8 mouse cellular contexts compared by ENCODE assay signal in genomic region chr12:82122450-82123249, GRCm38 (mm10). TPM values are rescaled to one million over a fixed set of nuclear protein-coding genes. Genes with fewer than 3 reads are reported as not detected.
DNase-seq lines count a peak whose midpoint lies in the region; ATAC-seq lines count a peak whose summit lies in the region.

No protein-coding gene starts in this region.

- H3K4me2 ChIP-seq in intestine, embryonic 14.5 days (ENCODE audit: low read length), result peak overlapping the region; percentile 50
- peak overlapping the region; percentile 35 for H3K4me2 ChIP-seq in liver, embryonic 13.5 days

- peak; percentile 23 to 60 for DNase-seq in adrenal gland, adult (ENCODE audit: inconsistent age in 2 of 2, low spot score in 1 of 2)
- DNase-seq in adrenal gland, adult 18-20 months (ENCODE audit: low spot score in 2 of 2), result no peak
- DNase-seq in adrenal gland, postnatal 14 days, result peak; percentile 42
- peak; percentile 72 for DNase-seq in intestine, embryonic 14.5 days (ENCODE audit: low spot score)
- DNase-seq in liver, embryonic 13.5 days, result no peak
- DNase-seq in right cerebral cortex, postnatal 14 days, result peak; percentile 16

- H3K36me3 ChIP-seq in intestine, embryonic 14.5 days (ENCODE audit: control insufficient read depth, insufficient read depth, low read length), result no peaks in the 10 kb centered on the region
- no peaks in the 10 kb centered on the region for H3K36me3 ChIP-seq in liver, embryonic 13.5 days

- peak; percentile 77 for ATAC-seq in granulocyte monocyte progenitor cell, adult 5-6 weeks (replicated peaks; ENCODE audit: poor library complexity, severe bottlenecking)
- peak; percentile 71 for ATAC-seq in intestine, embryonic 14.5 days (replicated peaks; ENCODE audit: low FRiP score, low TSS enrichment, low read depth)
- ATAC-seq in liver, embryonic 13.5 days (ENCODE audit: low read depth), result no peak
- ATAC-seq in erythroid progenitor cell, adult 5-6 weeks (replicated peaks; ENCODE audit: low FRiP score, poor library complexity, severe bottlenecking), result no peak

- no peaks in the 10 kb centered on the region for H3K27me3 ChIP-seq in intestine, embryonic 14.5 days (replicated peaks; ENCODE audit: control insufficient read depth, insufficient read depth, low read length)
- no peaks in the 10 kb centered on the region for H3K27me3 ChIP-seq in liver, embryonic 13.5 days

- peak overlapping the region; percentile 27; the same call in 1 of the 2 replicates for H3K9ac ChIP-seq in intestine, embryonic 14.5 days (ENCODE audit: low read length)
- no peak overlapping the region for H3K9ac ChIP-seq in liver, embryonic 13.5 days

- H3K4me1 ChIP-seq in intestine, embryonic 14.5 days (replicated peaks; ENCODE audit: control insufficient read depth, insufficient read depth, low read length), result peaks cover 14% of the 10 kb centered on the region
- H3K4me1 ChIP-seq in liver, embryonic 13.5 days (replicated peaks), result peaks cover 4% of the 10 kb centered on the region; the same call in 1 of the 2 replicates

- WGBS in intestine, embryonic 14.5 days, result 4% methylated on average over 22 of the region's 22 CpGs
- 12% methylated on average over 22 of the region's 22 CpGs for WGBS in liver, embryonic 13.5 days (ENCODE audit: insufficient replicate concordance)

- peak overlapping the region; percentile 17; the same call in 1 of the 2 replicates for H3K4me3 ChIP-seq in intestine, embryonic 14.5 days (ENCODE audit: low read depth, low read length)
- peak overlapping the region; percentile 6 for H3K4me3 ChIP-seq in liver, embryonic 13.5 days (replicated peaks)

- H3K27ac ChIP-seq in intestine, embryonic 14.5 days (ENCODE audit: low read depth), result peak overlapping the region; percentile 71
- H3K27ac ChIP-seq in liver, embryonic 13.5 days, result no peak overlapping the region

- no peaks in the 10 kb centered on the region for H3K9me3 ChIP-seq in intestine, embryonic 14.5 days (ENCODE audit: control insufficient read depth, low read length)
- H3K9me3 ChIP-seq in liver, embryonic 13.5 days (replicated peaks), result no peaks in the 10 kb centered on the region

RNA-seq across cellular contexts. Expression of gene Sipa1l1, which starts 46.5 kb away (rescaled TPM):
- 10 to 100 TPM; 27.7 to 32.6 TPM for total RNA-seq in adrenal gland, adult 18-20 months (2021)
- total RNA-seq in adrenal gland, postnatal 14 days (2021), result 31.5 and 39.9 TPM in 2 replicates
- 37.1 and 43.1 TPM in 2 replicates for total RNA-seq in granulocyte monocyte progenitor cell, adult 5-6 weeks (2014; fragmentation: Nextera tagmentation)
- 26.6 and 30.9 TPM in 2 replicates for total RNA-seq in granulocyte monocyte progenitor cell, adult 5-6 weeks (2017)
- 41.6 and 43.0 TPM in 2 replicates for polyA plus RNA-seq in intestine, embryonic 14.5 days (2014; fragmentation: Nextera tagmentation; extraction: Ambion mirVana)
- 4.3 and 5.5 TPM in 2 replicates for polyA plus RNA-seq in liver, embryonic 13.5 days (2015; fragmentation: Nextera tagmentation; extraction: Ambion mirVana)
- total RNA-seq in erythroid progenitor cell, adult 5-6 weeks (2015; ENCODE audit: low replicate concordance), result 6.8 and 7.1 TPM in 2 replicates
- total RNA-seq in erythroid progenitor cell, adult 5-6 weeks (2017; ENCODE audit: low replicate concordance), result 3.5 and 4.3 TPM in 2 replicates

Comparison
In these comparisons a context has a peak if more than half of its experiments do, and no peak if none do; other contexts are left out.
1. DNase-seq: peak in adrenal gland, adult (2 of 2), adrenal gland, postnatal 14 days (single experiment), intestine, embryonic 14.5 days (single experiment) and right cerebral cortex, postnatal 14 days (single experiment); none in adrenal gland, adult 18-20 months (0 of 2) and liver, embryonic 13.5 days (single experiment).
2. ATAC-seq: peak in granulocyte monocyte progenitor cell, adult 5-6 weeks (single experiment) and intestine, embryonic 14.5 days (single experiment); none in liver, embryonic 13.5 days (single experiment) and erythroid progenitor cell, adult 5-6 weeks (single experiment).